Mouse (Mus musculus) CH12.LX (cell line): Measurements from ENCODE around the gene Tmx1. TPM values are rescaled to one million over a fixed set of nuclear protein-coding genes. Genes with fewer than 3 reads are reported as not detected.
A peak's percentile ranks its signal among the peaks of the same experiment; 100 is the strongest.

Experiments used
- DNase-seq: peaks from one replicate; pipeline ENCODE4 v3.0.0-alpha.2; 2013; ENCODE audit errors: extremely low read depth
- H3K27ac ChIP-seq: 2 replicates; pipeline ENCODE4 v1.5.1; 2012; ENCODE audit warnings: low read depth, mild to moderate bottlenecking, control low read depth, moderate library complexity; ENCODE audit not compliant: insufficient read depth
- H3K27me3 ChIP-seq: replicated peaks from 2 replicates; pipeline ENCODE3; 2012; ENCODE audit warnings: inconsistent platforms
- H3K36me3 ChIP-seq, 2 experiments: replicated peaks in 1 of 2; 2 replicates each; pipeline versions ENCODE3 to v1.6.1; 2012; ENCODE audit warnings: inconsistent platforms in 1 of 2, low read length in 1 of 2, mild to moderate bottlenecking in 1 of 2, mixed read lengths in 1 of 2, moderate library complexity in 1 of 2; ENCODE audit not compliant: control insufficient read depth in 1 of 2, insufficient read depth in 1 of 2
- H3K4me1 ChIP-seq, 2 experiments: 2 replicates each; pipeline ENCODE4 v1.6.1; 2012; ENCODE audit warnings: inconsistent platforms in 1 of 2, moderate library complexity in 1 of 2; ENCODE audit not compliant: insufficient read depth in 2 of 2, control insufficient read depth in 1 of 2
- H3K4me2 ChIP-seq: 2 replicates; pipeline ENCODE4 v1.6.1; 2012; ENCODE audit warnings: low read depth, mild to moderate bottlenecking, control low read depth; ENCODE audit not compliant: poor library complexity, insufficient read depth, severe bottlenecking
- H3K4me3 ChIP-seq, 3 experiments: fragments of 150-350 bp in 1 of 3; sonication (generic) in 1 of 3; replicated peaks in 1 of 3; 2 replicates each; pipeline versions ENCODE3 to v1.5.1; 2011 to 2012; ENCODE audit warnings: low read depth in 2 of 3, low read length in 2 of 3, mild to moderate bottlenecking in 2 of 3, moderate library complexity in 2 of 3, control low read depth in 1 of 3, improper control_type of control experiment in 1 of 3, inconsistent platforms in 1 of 3, mixed read lengths in 1 of 3; ENCODE audit not compliant: poor library complexity in 1 of 3
- H3K79me2 ChIP-seq: replicated peaks from 2 replicates; pipeline ENCODE4 v1.6.1; 2012; ENCODE audit warnings: mild to moderate bottlenecking, moderate library complexity; ENCODE audit not compliant: control insufficient read depth, poor library complexity, insufficient read depth, severe bottlenecking; ENCODE audit errors: extremely low read depth
- H3K9ac ChIP-seq: 2 replicates; pipeline ENCODE4 v1.6.1; 2012; ENCODE audit warnings: low read depth, mild to moderate bottlenecking, control low read depth, moderate library complexity; ENCODE audit not compliant: insufficient read depth
- H3K9me3 ChIP-seq: replicated peaks from 2 replicates; pipeline ENCODE3; 2012; ENCODE audit warnings: low read length, inconsistent platforms, mixed read lengths
- BHLHE40 ChIP-seq: IDR thresholded peaks from 2 replicates; pipeline ENCODE4 v1.6.1; 2011; ENCODE audit warnings: mild to moderate bottlenecking, low read depth, low read length, improper control_type of control experiment
- CHD2 ChIP-seq: IDR thresholded peaks from 2 replicates; pipeline ENCODE4 v1.6.1; 2011; ENCODE audit warnings: low read length, improper control_type of control experiment
- CTCF ChIP-seq, 2 experiments: IDR thresholded peaks in 1 of 2; conservative IDR thresholded peaks in 1 of 2; 2 replicates each; pipeline ENCODE4 v1.5.1; 2011 to 2012; ENCODE audit warnings: low read depth in 2 of 2, low read length in 2 of 2, improper control_type of control experiment in 1 of 2, inconsistent platforms in 1 of 2, mild to moderate bottlenecking in 1 of 2, moderate library complexity in 1 of 2
- E2F4 ChIP-seq: IDR thresholded peaks from 2 replicates; pipeline ENCODE4 v1.6.1; 2011; ENCODE audit warnings: low read depth, low read length, improper control_type of control experiment; ENCODE audit not compliant: insufficient replicate concordance
- ELF1 ChIP-seq: IDR thresholded peaks from 2 replicates; pipeline ENCODE4 v1.6.1; 2014; ENCODE audit warnings: low read depth, mild to moderate bottlenecking, inconsistent platforms, low read length, improper control_type of control experiment
- EP300 ChIP-seq: IDR thresholded peaks from 2 replicates; pipeline ENCODE4 v1.6.1; 2011; ENCODE audit warnings: low read length, improper control_type of control experiment
- ETS1 ChIP-seq: conservative IDR thresholded peaks from 2 replicates; pipeline ENCODE4 v1.6.1; 2012; ENCODE audit warnings: low read depth, mild to moderate bottlenecking, inconsistent platforms, low read length, improper control_type of control experiment, moderate library complexity
- GABPA ChIP-seq: IDR thresholded peaks from 2 replicates; pipeline ENCODE4 v1.6.1; 2012; ENCODE audit warnings: low read depth, low read length, improper control_type of control experiment, inconsistent platforms; ENCODE audit not compliant: insufficient replicate concordance
- HCFC1 ChIP-seq: IDR thresholded peaks from 2 replicates; pipeline ENCODE4 v1.6.1; 2012; ENCODE audit warnings: low read depth, mild to moderate bottlenecking, inconsistent platforms, low read length, improper control_type of control experiment
- JUND ChIP-seq: conservative IDR thresholded peaks from 2 replicates; pipeline ENCODE4 v1.6.1; 2011; ENCODE audit warnings: low read depth, low read length, improper control_type of control experiment
- MAFK ChIP-seq: IDR thresholded peaks from 2 replicates; pipeline ENCODE4 v1.6.1; 2011; ENCODE audit warnings: low read length, improper control_type of control experiment; ENCODE audit not compliant: insufficient replicate concordance
- MAX ChIP-seq: IDR thresholded peaks from 2 replicates; pipeline ENCODE4 v1.6.1; 2011; ENCODE audit warnings: low read length, improper control_type of control experiment
- MEF2A ChIP-seq: IDR thresholded peaks from 2 replicates; pipeline ENCODE4 v1.6.1; 2014; ENCODE audit warnings: low read depth, mild to moderate bottlenecking, inconsistent platforms, low read length, improper control_type of control experiment, borderline replicate concordance
- MYC ChIP-seq: IDR thresholded peaks from 2 replicates; pipeline ENCODE4 v1.6.1; 2011; ENCODE audit warnings: low read depth, mild to moderate bottlenecking, improper control_type of control experiment, low read length
- NELFE ChIP-seq: IDR thresholded peaks from 2 replicates; pipeline ENCODE4 v1.6.1; 2011; ENCODE audit warnings: low read depth, low read length, improper control_type of control experiment
- NRF1 ChIP-seq: IDR thresholded peaks from 2 replicates; pipeline ENCODE4 v1.6.1; 2014; ENCODE audit warnings: low read depth, mild to moderate bottlenecking, inconsistent platforms, low read length, improper control_type of control experiment, moderate library complexity
- PAX5 ChIP-seq: IDR thresholded peaks from 2 replicates; pipeline ENCODE4 v1.6.1; 2012; ENCODE audit warnings: low read length, inconsistent platforms, mixed read lengths
- POLR2A ChIP-seq: IDR thresholded peaks from 2 replicates; pipeline ENCODE4 v1.6.1; 2011; ENCODE audit warnings: low read depth, mild to moderate bottlenecking, improper control_type of control experiment, low read length
- POLR2AphosphoS2 ChIP-seq: IDR thresholded peaks from 2 replicates; pipeline ENCODE4 v1.6.1; 2011; ENCODE audit warnings: low read depth, low read length, improper control_type of control experiment
- RAD21 ChIP-seq: IDR thresholded peaks from 2 replicates; pipeline ENCODE4 v1.6.1; 2011; ENCODE audit warnings: low read depth, mild to moderate bottlenecking, low read length, improper control_type of control experiment, moderate library complexity
- SMC3 ChIP-seq: IDR thresholded peaks from 2 replicates; pipeline ENCODE4 v1.6.1; 2011; ENCODE audit warnings: low read depth, low read length, improper control_type of control experiment
- TBP ChIP-seq: conservative IDR thresholded peaks from 2 replicates; pipeline ENCODE4 v1.6.1; 2011; ENCODE audit warnings: low read depth, low read length, improper control_type of control experiment
- TCF12 ChIP-seq: IDR thresholded peaks from 2 replicates; pipeline ENCODE4 v1.6.1; 2014; ENCODE audit warnings: low read depth, mild to moderate bottlenecking, inconsistent platforms, low read length, improper control_type of control experiment
- UBTF ChIP-seq: IDR thresholded peaks from 2 replicates; pipeline ENCODE4 v1.6.1; 2012; ENCODE audit warnings: low read depth, mild to moderate bottlenecking, inconsistent platforms, low read length, improper control_type of control experiment, moderate library complexity
- USF1 ChIP-seq: IDR thresholded peaks from 2 replicates; pipeline ENCODE4 v1.6.1; 2014; ENCODE audit warnings: low read depth, mild to moderate bottlenecking, inconsistent platforms, low read length, improper control_type of control experiment
- USF2 ChIP-seq: conservative IDR thresholded peaks from 2 replicates; pipeline ENCODE4 v1.6.1; 2011; ENCODE audit warnings: low read depth, low read length, improper control_type of control experiment
- ZC3H11A ChIP-seq: IDR thresholded peaks from 2 replicates; pipeline ENCODE4 v1.6.1; 2012; ENCODE audit warnings: low read depth, mild to moderate bottlenecking, inconsistent platforms, low read length, improper control_type of control experiment
- ZKSCAN1 ChIP-seq: IDR thresholded peaks from 2 replicates; pipeline ENCODE4 v1.6.1; 2012; ENCODE audit warnings: low read depth, inconsistent platforms, low read length, improper control_type of control experiment, borderline replicate concordance
- ZNF384 ChIP-seq: IDR thresholded peaks from 2 replicates; pipeline ENCODE4 v1.6.1; 2012; ENCODE audit warnings: low read depth, low read length, improper control_type of control experiment, inconsistent platforms
- dilution Hi-C: fragments of 300-500 bp; cut with MboI; formaldehyde crosslinking; loops from 2 replicates; pipeline ENCODE4 v1.14.3; 2020; ENCODE audit warnings: low sequenced_read_pairs; ENCODE audit not compliant: extremely low pct_unique_long_range_greater_than_20kb, extremely low pct_ligation_motif_present
- in situ Hi-C: fragments of 300-500 bp; cut with MboI; formaldehyde crosslinking; loops from 3 replicates; pipeline ENCODE4 v1.14.3; 2019; ENCODE audit warnings: low sequenced_read_pairs, low pct_ligation_motif_present, low pct_unique_long_range_greater_than_20kb, mixed read lengths
- polyA plus RNA-seq: library from polyadenylated mRNA; unstranded; fragments of >175 nt; gene quantifications from 2 replicates; pipeline ENCODE4 v1.2.1, GENCODE M21; 2012; ENCODE audit warnings: low read depth; ENCODE audit not compliant: insufficient read length
- total RNA-seq, 2 experiments: library from RNA; depleted of rRNA; stranded (reverse); fragments of 300-350 nt in 1 of 2; fragments of >200 nt in 1 of 2; gene quantifications; 2 replicates each; pipeline ENCODE4 v1.2.3; 2012 to 2014

The Tmx1 gene
- total and polyA plus RNA-seq, 3 experiments: 60.3 to 132 (median 113) TPM

GRCm38 (mm10) chr12:70492441-70492840, 39.5 kb downstream of the Tmx1 start:
- DNase-seq: no peak
- Histone ChIP-seq H3K4me3 (no peak overlapping the region), H3K4me2 (no peak overlapping the region), H3K4me1 (peaks cover 0 to 9% of the 10 kb centered on the region in 2 experiments; a peak in 2 of 4 replicates), H3K9ac (no peak overlapping the region), H3K9me3 (no peaks in the 10 kb centered on the region), H3K79me2 (no peaks in the 10 kb centered on the region), H3K36me3 (no peaks in the 10 kb centered on the region)
- in situ Hi-C loops: loop anchor here (10.0 kb wide), 2 partner anchors 272 to 422 kb away; no protein-coding TSS in a partner anchor
- dilution Hi-C loops: no loop called here
- TF ChIP-seq ZNF384 (no peak), SMC3 (no peak), JUND (no peak), ZC3H11A (no peak), ETS1 (no peak), POLR2A (no peak), USF2 (no peak), MEF2A (no peak), POLR2AphosphoS2 (no peak), NRF1 (no peak), E2F4 (no peak), EP300 (no peak), NELFE (no peak), TBP (no peak)
- TF ChIP-seq, all 38 proteins: peak for 0
- no peak overlapping the region for H3K27ac ChIP-seq
- no peaks in the 10 kb centered on the region for H3K27me3 ChIP-seq

- in situ Hi-C loops (loop anchor here (10.0 kb wide), 2 partner anchors 270 to 420 kb away; no protein-coding TSS in a partner anchor), dilution Hi-C loops (no loop called here)
- H3K79me2 ChIP-seq: no peaks in the 10 kb centered on the region; the same call in 1 of the 2 replicates
- peak overlapping the region; percentile 58; the same call in 1 of the 2 replicates for H3K4me2 ChIP-seq
- no peak overlapping the region for H3K27ac ChIP-seq
- no peaks in the 10 kb centered on the region for H3K36me3 ChIP-seq
- peaks cover 0 to 9% of the 10 kb centered on the region in 2 experiments; a peak in 2 of 4 replicates for H3K4me1 ChIP-seq
- H3K9ac ChIP-seq: no peak overlapping the region
- peak overlapping the region in 1 of 3 experiments; percentile 21 for H3K4me3 ChIP-seq
- no peaks in the 10 kb centered on the region for H3K27me3 ChIP-seq
- no peaks in the 10 kb centered on the region for H3K9me3 ChIP-seq
- no peak for TF ChIP-seq E2F4
- no peak for TF ChIP-seq MEF2A
- TF ChIP-seq SMC3: peak; percentile 84
- TF ChIP-seq ELF1: no peak
- no peak for TF ChIP-seq POLR2AphosphoS2
- TF ChIP-seq CTCF (conservative IDR thresholded peaks at IDR 0.05 in 1 of 2, IDR thresholded peaks at IDR 0.05 in 1 of 2; ENCODE audit: low read depth in 2 of 2, low read length in 2 of 2): peak; percentile 87 to 92
- TF ChIP-seq NRF1: no peak
- TF ChIP-seq TBP: no peak
- no peak for TF ChIP-seq PAX5
- no peak for TF ChIP-seq GABPA
- no peak for TF ChIP-seq TCF12
- no peak for TF ChIP-seq UBTF
- peak; percentile 89 for TF ChIP-seq RAD21
- no peak for TF ChIP-seq JUND
- no peak for TF ChIP-seq USF1
- TF ChIP-seq ZC3H11A: peak; percentile 62
- TF ChIP-seq MYC: no peak
- no peak for TF ChIP-seq CHD2
- no peak for TF ChIP-seq POLR2A
- no peak for TF ChIP-seq ZKSCAN1
- no peak for TF ChIP-seq HCFC1
- TF ChIP-seq EP300: no peak
- TF ChIP-seq BHLHE40: no peak
- TF ChIP-seq MAX: no peak
- TF ChIP-seq USF2: no peak
- TF ChIP-seq MAFK: no peak
- peak; percentile 69 for DNase-seq
Measured at GRCm38 (mm10) chr12:70494494-70495281, 41.8 kb downstream of the Tmx1 start.
